Mouse (Mus musculus): ENCODE data around the gene Cabp1.
"Not testable (repeated sequence)": the region's sequence is repeated elsewhere in the genome, so short reads cannot be mapped to it uniquely, and the experiment has no call there.

Gene Cabp1

GRCm38 (mm10) chr5:115149675-115150459 is 44.3 kb downstream of the Cabp1 start:
- no peak for DNase-seq (ENCODE audit: low spot score)

DNA sequence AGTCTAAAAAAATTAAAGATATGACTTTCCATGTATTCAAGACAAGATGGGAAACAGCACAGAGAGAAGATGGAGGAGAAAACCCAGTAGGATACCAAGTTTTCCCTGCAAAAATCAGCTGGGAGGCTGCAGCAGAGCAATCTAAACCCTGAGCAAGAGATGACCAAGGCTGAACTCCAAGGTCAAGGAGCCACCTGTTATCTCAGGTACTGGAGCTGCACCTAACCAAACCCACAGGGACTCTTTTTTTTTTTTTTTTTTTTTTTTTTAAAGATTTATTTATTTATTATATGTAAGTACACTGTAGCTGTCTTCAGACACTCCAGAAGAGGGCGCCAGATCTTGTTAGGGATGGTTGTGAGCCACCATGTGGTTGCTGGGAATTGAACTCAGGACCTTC is 45.3 kb downstream of the Cabp1 start:
- not testable (repeated sequence) for DNase-seq (ENCODE audit: low spot score)

DNA sequence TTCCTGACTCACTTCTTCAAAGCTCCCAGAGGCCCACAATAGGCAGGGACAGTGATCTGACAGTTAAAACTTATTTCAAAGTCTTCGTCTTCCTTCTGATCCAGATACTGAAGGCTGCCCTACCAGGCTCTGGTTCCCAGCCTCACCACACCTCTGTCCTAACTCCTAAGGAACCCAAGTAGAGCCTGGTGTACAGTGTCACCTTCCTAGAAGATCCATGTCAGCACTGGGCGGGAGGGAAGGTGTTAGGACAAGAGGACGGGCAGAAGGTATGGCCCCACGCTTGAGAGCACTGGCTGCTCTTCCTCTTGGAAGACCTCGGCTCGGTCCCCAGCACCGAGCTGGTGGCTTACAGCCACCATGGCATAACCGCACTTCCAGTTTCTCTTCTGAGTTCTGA is 45.8 kb downstream of the Cabp1 start:
- no peak for DNase-seq (ENCODE audit: low spot score)

GRCm38 (mm10) chr5:115147388-115147787 is 46.8 kb downstream of the Cabp1 start:
- no peak for DNase-seq (ENCODE audit: low spot score)

DNA sequence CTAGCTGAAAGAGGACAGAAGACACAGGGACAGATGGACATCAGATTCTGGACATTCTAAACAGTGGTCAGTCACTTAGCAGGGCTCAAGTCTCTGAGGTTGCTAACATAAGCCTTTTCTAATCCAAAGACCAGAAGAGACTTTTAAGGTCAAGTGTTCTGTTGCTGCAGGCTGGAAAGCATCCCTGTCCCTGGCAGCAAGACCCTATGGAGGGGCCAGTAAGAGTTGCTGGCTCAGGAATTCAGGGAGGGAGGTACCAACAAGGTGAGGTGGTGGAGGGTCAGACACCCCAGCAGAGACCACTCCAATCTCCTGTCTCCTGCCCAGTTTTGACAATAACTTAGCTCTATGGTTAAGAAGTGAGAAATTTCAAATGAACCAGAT is 47.4 kb downstream of the Cabp1 start:
- no peak for DNase-seq (ENCODE audit: low spot score)

DNA sequence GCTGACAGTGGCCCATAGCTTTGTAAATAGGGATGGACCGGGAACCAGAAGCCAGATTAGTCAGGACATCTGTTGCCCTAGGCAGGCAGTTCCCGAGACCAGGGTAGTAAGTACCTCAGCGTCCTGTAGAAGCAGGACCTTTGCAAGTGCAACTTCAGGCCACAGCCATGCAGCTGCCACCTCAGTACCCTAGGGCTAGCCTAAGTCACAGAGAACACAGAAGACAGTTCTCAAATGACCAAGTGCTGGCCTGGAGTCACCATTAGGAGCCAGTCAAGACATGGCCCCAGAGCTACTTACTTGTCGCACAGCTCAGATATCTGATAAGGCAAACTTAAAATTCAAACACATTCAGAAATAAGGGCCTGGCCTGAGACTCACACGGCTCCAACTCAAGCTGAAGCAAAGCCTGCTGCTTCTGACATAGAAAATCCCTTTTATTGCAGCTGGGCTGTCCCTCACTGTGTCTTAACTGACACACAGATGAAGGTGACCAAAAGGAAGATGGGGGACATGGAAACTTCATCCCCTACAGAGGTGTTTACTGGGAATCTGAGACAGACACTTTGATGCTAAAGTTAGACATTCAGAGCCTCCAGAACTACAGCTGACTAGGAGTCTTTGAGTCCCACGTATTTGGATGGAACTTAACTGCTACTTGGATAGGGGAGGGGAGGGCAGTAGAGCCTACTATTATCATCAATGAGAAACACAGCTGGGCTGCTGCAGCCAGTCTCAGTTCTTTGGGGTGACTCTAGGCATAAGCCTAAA is 48.0 kb downstream of the Cabp1 start:
- DNase-seq (ENCODE audit: low spot score), result no peak

GRCm38 (mm10) chr5:115145253-115145968 is 48.8 kb downstream of the Cabp1 start:
- DNase-seq (ENCODE audit: low spot score), result no peak

GRCm38 (mm10) chr5:115144471-115144870 is 49.7 kb downstream of the Cabp1 start:
- DNase-seq (ENCODE audit: low spot score), result no peak

- no peak for DNase-seq (ENCODE audit: low spot score)
Observed at GRCm38 (mm10) chr5:115143552-115143951, 50.6 kb downstream of the Cabp1 start.

GRCm38 (mm10) chr5:115142166-115142697 is 51.9 kb downstream of the Cabp1 start:
- no peak for DNase-seq (ENCODE audit: low spot score)

DNA sequence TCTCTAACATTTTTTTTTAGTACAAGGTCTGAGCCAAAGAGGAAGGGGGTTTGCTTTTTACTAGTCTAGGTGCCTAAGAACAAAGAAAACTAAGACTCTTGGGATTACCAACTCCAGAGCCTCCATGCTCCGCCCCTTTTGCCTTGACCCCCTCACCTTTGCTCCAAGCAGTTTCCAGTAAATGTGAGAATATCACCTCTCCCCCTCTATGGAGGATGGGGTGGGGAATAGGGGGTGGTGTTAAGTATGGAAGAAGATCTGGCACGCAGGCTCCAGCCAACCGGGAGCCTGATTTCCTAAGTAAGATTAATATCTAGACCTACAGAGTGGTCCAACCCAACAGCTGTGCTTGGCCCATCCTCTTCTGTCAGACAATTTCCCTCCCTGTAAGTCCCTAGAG is 53.5 kb downstream of the Cabp1 start:
- no peak for DNase-seq (ENCODE audit: low spot score)

DNA sequence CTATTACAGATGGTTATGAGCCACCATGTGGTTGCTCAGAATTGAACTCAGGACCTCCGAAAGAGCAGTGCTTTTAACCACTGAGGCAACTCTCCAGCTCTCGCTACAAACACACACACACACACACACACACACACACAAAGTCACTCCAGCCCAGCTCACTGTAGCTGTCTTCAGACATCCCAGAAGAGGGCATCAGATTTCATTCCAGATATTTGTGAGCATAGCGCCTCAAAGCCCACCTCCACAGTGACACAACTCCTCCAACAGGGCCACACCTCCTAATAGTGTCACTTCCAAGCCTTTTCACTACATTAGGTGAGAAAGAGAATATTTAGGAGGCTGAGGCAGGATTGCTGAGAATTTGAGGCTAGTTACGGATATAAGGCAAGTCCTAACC is 55.1 kb downstream of the Cabp1 start:
- no peak for DNase-seq (ENCODE audit: low spot score)

- peak; percentile 92 for DNase-seq (ENCODE audit: low spot score)
Observed at GRCm38 (mm10) chr5:115134234-115135165, 59.7 kb downstream of the Cabp1 start, which contains the start of gene Unc119b. Gene Unc119b, minus strand, starts transcription at chr5:115134975.

GRCm38 (mm10) chr5:115133358-115134066 is 60.7 kb downstream of the Cabp1 start:
- DNase-seq (ENCODE audit: low spot score), result no peak

DNA sequence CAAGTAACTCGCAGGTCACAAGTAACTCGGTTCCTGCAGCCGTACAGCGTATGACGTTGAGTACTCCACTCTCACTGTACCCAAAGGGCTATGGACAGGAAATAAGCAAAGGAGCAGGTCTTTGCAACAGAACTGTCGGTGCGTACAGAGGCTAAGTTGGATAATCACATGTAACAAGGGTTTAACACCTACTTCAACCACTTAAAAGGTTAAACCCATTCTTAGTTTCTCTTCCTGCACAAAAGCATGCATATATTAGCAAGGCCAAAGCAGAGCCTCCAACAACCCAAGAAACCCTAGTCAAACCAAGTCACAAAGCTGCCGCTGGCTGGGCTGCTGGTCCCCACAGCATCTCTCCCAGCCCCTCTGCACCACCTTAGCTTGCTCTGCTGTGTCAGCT is 61.7 kb downstream of the Cabp1 start:
- no peak for DNase-seq (ENCODE audit: low spot score)

DNA sequence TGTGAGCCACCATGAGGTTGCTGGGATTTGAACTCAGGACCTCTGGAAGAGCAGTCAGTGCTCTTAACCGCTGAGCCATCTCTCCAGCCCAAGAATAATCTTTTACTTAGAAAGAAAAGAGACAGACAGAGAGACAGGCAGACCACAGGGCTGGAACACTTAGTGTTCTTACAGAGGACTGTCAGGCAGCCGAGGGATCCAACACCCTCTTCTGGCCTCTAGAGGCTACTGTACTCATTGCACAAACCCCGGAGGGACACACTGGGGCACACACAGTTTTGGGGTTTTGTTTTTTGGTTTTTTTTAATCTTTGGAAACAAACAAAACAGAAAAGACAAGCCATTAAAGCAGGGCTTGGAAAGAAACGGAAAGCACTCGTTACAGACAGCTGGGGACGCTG is 64.9 kb downstream of the Cabp1 start:
- DNase-seq (ENCODE audit: low spot score), result no peak

GRCm38 (mm10) chr5:115127421-115128179 is 66.6 kb downstream of the Cabp1 start:
- DNase-seq (ENCODE audit: low spot score), result no peak

GRCm38 (mm10) chr5:115126578-115127312 is 67.4 kb downstream of the Cabp1 start:
- DNase-seq (ENCODE audit: low spot score), result no peak

- peak; percentile 84 for DNase-seq (ENCODE audit: low spot score)
Observed at GRCm38 (mm10) chr5:115125211-115125871, 68.8 kb downstream of the Cabp1 start.

Measured in embryo, embryonic 10.5 days (tissue).